Mouse (Mus musculus): Measurements from ENCODE around the gene Ykt6. TPM values are rescaled to one million over a fixed set of nuclear protein-coding genes. Genes with fewer than 3 reads are reported as not detected.

Ykt6 gene
- total RNA-seq, 1 experiment from 2014 or later: 71.1 TPM

Other genes starting within 250 kb of the Ykt6 start
- 148 and 152 TPM in 2 replicates for gene Mrps24, start 240.0 kb upstream of the Ykt6 start, total RNA-seq (2021)
- gene Urgcp, start 193.3 kb upstream of the Ykt6 start, total RNA-seq (2021): 56.0 and 56.9 TPM in 2 replicates
- gene Dbnl, start 167.2 kb upstream of the Ykt6 start, total RNA-seq (2021): 51.7 and 62.9 TPM in 2 replicates
- not detected in 2 replicates for gene Pgam2, start 152.0 kb upstream of the Ykt6 start, total RNA-seq (2021)
- gene Polm, start 117.7 kb upstream of the Ykt6 start, total RNA-seq (2021): 8.4 and 11.9 TPM in 2 replicates
- gene Aebp1, start 93.7 kb upstream of the Ykt6 start, total RNA-seq (2021): 203 and 213 TPM in 2 replicates
- gene Pold2, start 77.4 kb upstream of the Ykt6 start, total RNA-seq (2021): 35.6 and 42.1 TPM in 2 replicates
- not detected in 2 replicates for gene Myl7, start 56.9 kb upstream of the Ykt6 start, total RNA-seq (2021)
- gene Gck, start 5.6 kb upstream of the Ykt6 start, total RNA-seq (2021): 3.8 and 18.3 TPM in 2 replicates
- gene Camk2b, start 110.7 kb downstream of the Ykt6 start, total RNA-seq (2021): 14.8 and 16.8 TPM in 2 replicates
- gene A730071L15Rik, start 244.3 kb downstream of the Ykt6 start, total RNA-seq (2021): not detected in 2 replicates
- 46.6 and 49.7 TPM in 2 replicates for gene Nudcd3, start 244.7 kb downstream of the Ykt6 start, total RNA-seq (2021)

All from adrenal gland, postnatal 14 days (tissue).